Mouse (Mus musculus): ENCODE data around the gene Gm13769. TPM values are rescaled to one million over a fixed set of nuclear protein-coding genes. Genes with fewer than 3 reads are reported as not detected.
"Not testable (repeated sequence)": the region's sequence is repeated elsewhere in the genome, so short reads cannot be mapped to it uniquely, and the experiment has no call there.

Gene Gm13769
- not detected in 2 replicates for polyA plus RNA-seq (2016; fragmentation: Nextera tagmentation; extraction: Ambion mirVana)

GRCm38 (mm10) chr2:90321900-90322299, at the start of gene Gm13769:
Gm13769 (plus strand) TSS chr2:90322200.
- H3K27ac ChIP-seq; H3K4me1 ChIP-seq (replicated peaks); H3K36me3 ChIP-seq; DNase-seq (ENCODE audit: low spot score); H3K27me3 ChIP-seq (ENCODE audit: insufficient read depth, poor library complexity, severe bottlenecking); H3K4me3 ChIP-seq; H3K9me3 ChIP-seq: not testable (repeated sequence)
- WGBS: no CpG with 5 or more reads among the region's 6 CpGs

DNA sequence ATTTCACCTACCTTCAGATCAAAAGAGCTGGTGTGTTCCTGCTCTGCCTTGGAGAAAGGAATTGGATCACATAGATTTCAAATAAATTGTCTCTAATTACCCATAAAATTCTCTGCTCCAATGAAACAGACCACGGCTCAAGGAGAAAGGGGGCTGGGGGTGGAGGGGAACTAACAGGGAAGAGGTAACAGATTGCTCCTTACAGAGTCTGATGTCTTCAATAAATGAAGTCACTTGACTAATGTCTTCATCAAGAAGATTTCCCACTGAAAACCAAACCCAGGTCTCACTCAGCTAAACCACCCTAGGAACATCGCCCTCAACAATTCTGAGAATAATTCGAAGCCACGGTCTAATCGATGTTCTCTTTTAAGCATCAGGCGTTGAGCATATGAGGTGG, 29.3 kb upstream of the Gm13769 start, which contains the start of gene Olfr1272:
Olfr1272 (minus strand) TSS at position 101 of the 400 bp plus-strand sequence.
- H3K9me3 ChIP-seq: no peaks in the 10 kb centered on the region
- no peaks in the 10 kb centered on the region for H3K4me1 ChIP-seq (replicated peaks)
- no peaks in the 10 kb centered on the region for H3K36me3 ChIP-seq
- H3K27me3 ChIP-seq (ENCODE audit: insufficient read depth, poor library complexity, severe bottlenecking): no peaks in the 10 kb centered on the region
- WGBS: 79% methylated on average over 6 of the region's 6 CpGs
- H3K27ac ChIP-seq: no peak within 1 kb of the TSS
- H3K4me3 ChIP-seq: no peak within 1 kb of the TSS
- no peak for DNase-seq (ENCODE audit: low spot score)

- H3K36me3 ChIP-seq; H3K27me3 ChIP-seq (ENCODE audit: insufficient read depth, poor library complexity, severe bottlenecking); H3K27ac ChIP-seq; H3K4me1 ChIP-seq (replicated peaks); H3K9me3 ChIP-seq; H3K4me3 ChIP-seq; DNase-seq (ENCODE audit: low spot score): not testable (repeated sequence)
- WGBS: no CpG with 5 or more reads among the region's 4 CpGs
These were observed 24.7 kb downstream of the Gm13769 start for GRCm38 (mm10) chr2:90346694-90347093.

- not testable (repeated sequence) for H3K27me3 ChIP-seq (ENCODE audit: insufficient read depth, poor library complexity, severe bottlenecking); H3K27ac ChIP-seq; H3K9me3 ChIP-seq; H3K4me3 ChIP-seq; H3K36me3 ChIP-seq; DNase-seq (ENCODE audit: low spot score); H3K4me1 ChIP-seq (replicated peaks)
- no CpG with 5 or more reads among the region's 6 CpGs for WGBS
These were observed 29.0 kb downstream of the Gm13769 start for GRCm38 (mm10) chr2:90351047-90351446.

- H3K27me3 ChIP-seq (ENCODE audit: insufficient read depth, poor library complexity, severe bottlenecking); H3K4me1 ChIP-seq (replicated peaks); H3K9me3 ChIP-seq; H3K27ac ChIP-seq; DNase-seq (ENCODE audit: low spot score); H3K36me3 ChIP-seq; H3K4me3 ChIP-seq: not testable (repeated sequence)
- no CpG with 5 or more reads among the region's 3 CpGs for WGBS
These were observed 29.5 kb downstream of the Gm13769 start for GRCm38 (mm10) chr2:90351540-90351939.

- H3K4me3 ChIP-seq; H3K4me1 ChIP-seq (replicated peaks): not testable (repeated sequence)
- WGBS: no CpG with 5 or more reads among the region's 5 CpGs
These were observed 37.2 kb downstream of the Gm13769 start for GRCm38 (mm10) chr2:90359229-90359628.

GRCm38 (mm10) chr2:90360199-90360598, 38.2 kb downstream of the Gm13769 start:
- not testable (repeated sequence) for H3K27ac ChIP-seq; H3K9me3 ChIP-seq; H3K36me3 ChIP-seq; DNase-seq (ENCODE audit: low spot score); H3K27me3 ChIP-seq (ENCODE audit: insufficient read depth, poor library complexity, severe bottlenecking); H3K4me1 ChIP-seq (replicated peaks); H3K4me3 ChIP-seq
- no CpG with 5 or more reads among the region's 4 CpGs for WGBS

More at GRCm38 (mm10) chr2:90359229-90359628, 37.2 kb downstream of the Gm13769 start:
- not testable (repeated sequence) for H3K27me3 ChIP-seq (ENCODE audit: insufficient read depth, poor library complexity, severe bottlenecking); H3K27ac ChIP-seq; DNase-seq (ENCODE audit: low spot score); H3K9me3 ChIP-seq; H3K36me3 ChIP-seq

Other genes with a start within 250 kb of the Gm13769 start
- gene Olfr1269, start 200.8 kb upstream of the Gm13769 start, polyA plus RNA-seq (2016; fragmentation: Nextera tagmentation; extraction: Ambion mirVana): not detected in 2 replicates
- not detected in 2 replicates for gene Olfr32, start 179.9 kb upstream of the Gm13769 start, polyA plus RNA-seq (2016; fragmentation: Nextera tagmentation; extraction: Ambion mirVana)
- not detected in 2 replicates for gene Olfr1270, start 169.1 kb upstream of the Gm13769 start, polyA plus RNA-seq (2016; fragmentation: Nextera tagmentation; extraction: Ambion mirVana)
- not detected in 2 replicates for gene Olfr1506, start 97.7 kb upstream of the Gm13769 start, polyA plus RNA-seq (2016; fragmentation: Nextera tagmentation; extraction: Ambion mirVana)
- not detected in 2 replicates for gene Olfr142, start 64.6 kb upstream of the Gm13769 start, polyA plus RNA-seq (2016; fragmentation: Nextera tagmentation; extraction: Ambion mirVana)
- not detected in 2 replicates for gene Olfr1271, start 51.2 kb upstream of the Gm13769 start, polyA plus RNA-seq (2016; fragmentation: Nextera tagmentation; extraction: Ambion mirVana)
- gene Olfr1272, start 29.4 kb upstream of the Gm13769 start, polyA plus RNA-seq (2016; fragmentation: Nextera tagmentation; extraction: Ambion mirVana): not detected in 2 replicates
- not detected in 2 replicates for gene Olfr1274-ps, start 76.5 kb downstream of the Gm13769 start, polyA plus RNA-seq (2016; fragmentation: Nextera tagmentation; extraction: Ambion mirVana)